ENCODE assay signal across 18 mouse cellular contexts in the genomic region with DNA sequence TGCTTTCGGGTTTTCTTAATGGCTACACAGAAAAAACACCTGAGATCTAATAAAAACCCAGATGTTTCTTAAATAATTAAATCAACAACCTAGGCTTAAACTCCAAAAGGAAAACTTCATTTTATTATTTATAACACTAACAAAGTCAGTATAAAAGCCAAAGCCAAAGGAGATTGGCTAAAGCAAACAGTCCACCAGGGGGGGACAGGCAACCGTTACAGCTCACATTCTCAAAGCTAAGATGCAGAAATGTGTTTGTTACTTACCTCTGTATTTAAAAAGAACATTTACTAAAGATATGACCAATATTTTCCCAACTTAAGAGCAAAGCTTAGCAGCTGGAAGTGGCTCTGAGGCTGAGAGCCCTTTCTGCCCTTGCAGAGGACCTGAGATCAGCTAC.
A peak's percentile ranks its signal among the peaks of the same experiment; 100 is the strongest.
DNase-seq lines count a peak whose midpoint lies in the region; ATAC-seq and TF ChIP-seq lines count a peak whose summit lies in the region.
"Had no signal": no experiment of that assay in that cellular context is flagged by ENCODE, and none has a peak within 500 bp of the region (broad histone marks: within the 10 kb centered on the region; RNA-seq: fewer than 3 reads in every experiment).

No protein-coding gene starts in this region.

- no peak overlapping the region for H3K27ac ChIP-seq in forebrain, postnatal 0 days (ENCODE audit: low read depth, low read length)
- no peak overlapping the region for H3K27ac ChIP-seq in forebrain, embryonic 16.5 days (ENCODE audit: low read length)
- H3K27ac ChIP-seq in kidney, postnatal 0 days, result no peak overlapping the region
- H3K27ac ChIP-seq in midbrain, postnatal 0 days (ENCODE audit: low read depth, low read length), result no peak overlapping the region
- H3K27ac ChIP-seq in midbrain, embryonic 11.5 days (ENCODE audit: low read depth, low read length), result no peak overlapping the region
- H3K27ac ChIP-seq: forebrain, embryonic 15.5 days; heart, embryonic 13.5 days; liver, embryonic 15.5 days had no signal

- no peak overlapping the region for H3K4me2 ChIP-seq in forebrain, postnatal 0 days (ENCODE audit: low read depth)
- no peak overlapping the region for H3K4me2 ChIP-seq in forebrain, embryonic 16.5 days (ENCODE audit: low read length)
- no peak overlapping the region for H3K4me2 ChIP-seq in kidney, postnatal 0 days (ENCODE audit: low read length)
- H3K4me2 ChIP-seq in midbrain, postnatal 0 days (ENCODE audit: low read depth, low read length, poor library complexity, severe bottlenecking), result no peak overlapping the region
- H3K4me2 ChIP-seq in midbrain, embryonic 11.5 days, result no peak overlapping the region
- H3K4me2 ChIP-seq: forebrain, embryonic 15.5 days; heart, embryonic 13.5 days; liver, embryonic 15.5 days had no signal

- H3K9ac ChIP-seq in forebrain, postnatal 0 days, result no peak overlapping the region
- no peak overlapping the region for H3K9ac ChIP-seq in forebrain, embryonic 16.5 days (replicated peaks; ENCODE audit: low read depth, low read length)
- no peak overlapping the region for H3K9ac ChIP-seq in kidney, postnatal 0 days (ENCODE audit: low read depth, low read length)
- H3K9ac ChIP-seq in midbrain, postnatal 0 days (replicated peaks; ENCODE audit: low read length, poor library complexity, severe bottlenecking), result no peak overlapping the region
- H3K9ac ChIP-seq in midbrain, embryonic 11.5 days (ENCODE audit: low read length), result no peak overlapping the region
- H3K9ac ChIP-seq: forebrain, embryonic 15.5 days; heart, embryonic 13.5 days; liver, embryonic 15.5 days had no signal

- WGBS in forebrain, postnatal 0 days, result 82% methylated on average over 2 of the region's 2 CpGs
- WGBS in forebrain, embryonic 16.5 days, result 84% methylated on average over 2 of the region's 2 CpGs
- 80% methylated on average over 2 of the region's 2 CpGs for WGBS in kidney, postnatal 0 days
- 82% methylated on average over 2 of the region's 2 CpGs for WGBS in midbrain, postnatal 0 days
- 86% methylated on average over 2 of the region's 2 CpGs for WGBS in midbrain, embryonic 11.5 days

- no peak overlapping the region for H3K4me3 ChIP-seq in forebrain, postnatal 0 days (ENCODE audit: low read depth, low read length)
- H3K4me3 ChIP-seq in forebrain, embryonic 16.5 days (replicated peaks; ENCODE audit: low read length), result no peak overlapping the region
- no peak overlapping the region for H3K4me3 ChIP-seq in kidney, postnatal 0 days (replicated peaks; ENCODE audit: low read depth, low read length)
- no peak overlapping the region for H3K4me3 ChIP-seq in midbrain, postnatal 0 days (ENCODE audit: low read depth, low read length)
- no peak overlapping the region for H3K4me3 ChIP-seq in midbrain, embryonic 11.5 days (ENCODE audit: low read depth, low read length)
- H3K4me3 ChIP-seq: forebrain, embryonic 15.5 days; heart, embryonic 13.5 days; liver, embryonic 15.5 days had no signal

- H3K9me3 ChIP-seq in forebrain, postnatal 0 days (ENCODE audit: low read length), result no peaks in the 10 kb centered on the region
- H3K9me3 ChIP-seq in forebrain, embryonic 16.5 days (ENCODE audit: control insufficient read depth, low read length), result no peaks in the 10 kb centered on the region
- no peaks in the 10 kb centered on the region for H3K9me3 ChIP-seq in kidney, postnatal 0 days (replicated peaks; ENCODE audit: low read length)
- no peaks in the 10 kb centered on the region for H3K9me3 ChIP-seq in midbrain, postnatal 0 days (ENCODE audit: low read length)
- H3K9me3 ChIP-seq in midbrain, embryonic 11.5 days (ENCODE audit: control insufficient read depth, low read length), result no peaks in the 10 kb centered on the region
- H3K9me3 ChIP-seq: forebrain, embryonic 15.5 days; heart, embryonic 13.5 days; liver, embryonic 15.5 days had no signal

- DNase-seq in forebrain, postnatal 0 days, result no peak
- DNase-seq in kidney, postnatal 0 days (ENCODE audit: low spot score), result peak; percentile 35
- DNase-seq in kidney, postnatal 14 days, result no peak
- DNase-seq in midbrain, postnatal 0 days (ENCODE audit: low spot score), result peak; percentile 12
- DNase-seq in midbrain, embryonic 11.5 days (ENCODE audit: low spot score, missing footprints), result no peak
- DNase-seq in urinary bladder, adult 2 months (ENCODE audit: low spot score), result no peak
- DNase-seq: adrenal gland, adult 2 months; cerebellum, postnatal 14 days; embryo, embryonic 11 days; heart, adult 11 months; kidney, adult 9 months; lung, postnatal 14 days; right cerebral cortex, adult 18-20 months; thymus, postnatal 25 days had no signal

- H3K27me3 ChIP-seq in forebrain, postnatal 0 days (ENCODE audit: insufficient read depth, low read length), result no peaks in the 10 kb centered on the region
- no peaks in the 10 kb centered on the region for H3K27me3 ChIP-seq in forebrain, embryonic 16.5 days (replicated peaks; ENCODE audit: control insufficient read depth, insufficient read depth, low read length)
- H3K27me3 ChIP-seq in kidney, postnatal 0 days (ENCODE audit: insufficient read depth, low read length), result no peaks in the 10 kb centered on the region
- H3K27me3 ChIP-seq in midbrain, postnatal 0 days (ENCODE audit: insufficient read depth, low read length), result no peaks in the 10 kb centered on the region
- no peaks in the 10 kb centered on the region for H3K27me3 ChIP-seq in midbrain, embryonic 11.5 days (ENCODE audit: control insufficient read depth, insufficient read depth, low read length)
- H3K27me3 ChIP-seq: forebrain, embryonic 15.5 days; heart, embryonic 13.5 days; liver, embryonic 15.5 days had no signal

- TF ChIP-seq CTCF in forebrain, postnatal 0 days (IDR thresholded peaks at IDR 0.05; ENCODE audit: low read depth), result peak; percentile 42; the same call in 1 of the 2 replicates
- TF ChIP-seq CTCF in kidney, postnatal 0 days (IDR thresholded peaks at IDR 0.05; ENCODE audit: low read depth), result peak; percentile 59
- peak; percentile 63 for TF ChIP-seq CTCF in midbrain, postnatal 0 days (IDR thresholded peaks at IDR 0.05)

- H3K4me1 ChIP-seq in forebrain, postnatal 0 days (ENCODE audit: insufficient read depth), result no peaks in the 10 kb centered on the region
- no peaks in the 10 kb centered on the region for H3K4me1 ChIP-seq in forebrain, embryonic 16.5 days (replicated peaks; ENCODE audit: control insufficient read depth, insufficient read depth, low read length)
- H3K4me1 ChIP-seq in kidney, postnatal 0 days (replicated peaks; ENCODE audit: insufficient read depth, low read length), result no peaks in the 10 kb centered on the region
- H3K4me1 ChIP-seq in midbrain, postnatal 0 days (ENCODE audit: insufficient read depth, low read length), result no peaks in the 10 kb centered on the region
- H3K4me1 ChIP-seq in midbrain, embryonic 11.5 days (ENCODE audit: control insufficient read depth, insufficient read depth, low read length), result peaks cover 2% of the 10 kb centered on the region; the same call in 1 of the 2 replicates
- H3K4me1 ChIP-seq: forebrain, embryonic 15.5 days; liver, embryonic 15.5 days had no signal

- no peak for ATAC-seq in forebrain, postnatal 0 days
- no peak for ATAC-seq in forebrain, embryonic 16.5 days
- ATAC-seq in kidney, postnatal 0 days (replicated peaks; ENCODE audit: low FRiP score, low read depth), result no peak
- ATAC-seq in midbrain, postnatal 0 days (ENCODE audit: low FRiP score), result no peak
- no peak for ATAC-seq in midbrain, embryonic 11.5 days (ENCODE audit: low FRiP score)
- ATAC-seq: forebrain, embryonic 15.5 days had no signal

- H3K36me3 ChIP-seq in forebrain, postnatal 0 days (ENCODE audit: insufficient read depth), result 0 out of 2 replicates have a peak, but pooled peaks cover 5% of the 10 kb centered on the region
- peaks cover 3% of the 10 kb centered on the region for H3K36me3 ChIP-seq in forebrain, embryonic 16.5 days (ENCODE audit: control insufficient read depth, insufficient read depth)
- no peaks in the 10 kb centered on the region for H3K36me3 ChIP-seq in kidney, postnatal 0 days (ENCODE audit: insufficient read depth, low read length)
- no peaks in the 10 kb centered on the region for H3K36me3 ChIP-seq in midbrain, postnatal 0 days (ENCODE audit: insufficient read depth, low read length)
- no peaks in the 10 kb centered on the region for H3K36me3 ChIP-seq in midbrain, embryonic 11.5 days (ENCODE audit: control insufficient read depth, insufficient read depth, low read length)
- H3K36me3 ChIP-seq: liver, embryonic 15.5 days had no signal

Comparison
In these comparisons a context has a peak if more than half of its experiments do, and no peak if none do; other contexts are left out.
1. DNase-seq: peak in kidney, postnatal 0 days (single experiment) and midbrain, postnatal 0 days (single experiment); none in forebrain, postnatal 0 days (single experiment), kidney, postnatal 14 days (single experiment), midbrain, embryonic 11.5 days (single experiment) and urinary bladder, adult 2 months (single experiment).
2. Peak in every context shown above with its lines, with median percentiles within 50 percentile points of each other: CTCF ChIP-seq.